Mouse (Mus musculus) midbrain, postnatal 0 days (tissue): ENCODE data around the gene Whrn. TPM values are rescaled to one million over a fixed set of nuclear protein-coding genes. Genes with fewer than 3 reads are reported as not detected.

Source experiments
- ATAC-seq: fragments of 200-750 bp; cut with Nextera tagmentation; 2 replicates; pipeline ENCODE4 v1.8.0; 2017; ENCODE audit warnings: moderate number of reproducible peaks, mild to moderate bottlenecking, moderate TSS enrichment, moderate library complexity; ENCODE audit not compliant: low FRiP score
- DNase-seq: peaks from one replicate; pipeline ENCODE4 v3.0.0-alpha.2; 2015; ENCODE audit warnings: low spot score
- H3K27ac ChIP-seq: fragments of 300-500 bp; sonication (generic); 2 replicates; pipeline ENCODE4 v1.5.1; 2014; ENCODE audit warnings: low read depth, mild to moderate bottlenecking, low read length, mixed read lengths
- H3K27me3 ChIP-seq: fragments of 300-500 bp; sonication (generic); 2 replicates; pipeline ENCODE4 v1.6.1; 2014; ENCODE audit warnings: low read length, control low read depth, mixed read lengths; ENCODE audit not compliant: insufficient read depth
- H3K36me3 ChIP-seq: fragments of 300-500 bp; sonication (generic); 2 replicates; pipeline ENCODE4 v1.6.1; 2014; ENCODE audit warnings: low read length, control low read depth, mixed read lengths; ENCODE audit not compliant: insufficient read depth
- H3K4me1 ChIP-seq: fragments of 300-500 bp; sonication (generic); 2 replicates; pipeline ENCODE4 v1.6.1; 2014; ENCODE audit warnings: mild to moderate bottlenecking, control low read depth, antibody characterized with exemption, low read length, mixed read lengths; ENCODE audit not compliant: insufficient read depth
- H3K4me2 ChIP-seq: fragments of 300-500 bp; sonication (generic); 2 replicates; pipeline ENCODE4 v1.6.1; 2014; ENCODE audit warnings: low read depth, mild to moderate bottlenecking, low read length, mixed read lengths; ENCODE audit not compliant: poor library complexity, severe bottlenecking
- H3K4me3 ChIP-seq: fragments of 300-500 bp; sonication (generic); 2 replicates; pipeline ENCODE4 v1.5.1; 2014; ENCODE audit warnings: low read depth, mild to moderate bottlenecking, low read length, moderate library complexity
- H3K9ac ChIP-seq: fragments of 300-500 bp; sonication (generic); replicated peaks from 2 replicates; pipeline ENCODE4 v1.6.1; 2014; ENCODE audit warnings: mild to moderate bottlenecking, low read length, moderate library complexity, mixed read lengths; ENCODE audit not compliant: poor library complexity, severe bottlenecking
- H3K9me3 ChIP-seq: fragments of 300-500 bp; sonication (generic); 2 replicates; pipeline ENCODE4 v1.6.1; 2016; ENCODE audit warnings: low read length, control low read depth
- CTCF ChIP-seq: IDR thresholded peaks from 2 replicates; pipeline ENCODE4 v1.5.1; 2016; ENCODE audit warnings: antibody characterized with exemption, mild to moderate bottlenecking
- WGBS: fragments of 180-500 bp; shearing (Covaris S2); extraction: QIAGEN DNeasy Blood & Tissue Kit; methylation state at CpG from one replicate; pipeline ENCODE4 v1.1.7; 2014; 5-methylcytosine and 5-hydroxymethylcytosine counted together
- polyA plus RNA-seq: library from polyadenylated mRNA; unstranded; fragments of >200 nt; fragmentation: Nextera tagmentation; extraction: Ambion mirVana; gene quantifications from 2 replicates; pipeline ENCODE4 v1.2.1, GENCODE M21; 2015
- total RNA-seq: library from RNA; depleted of rRNA; stranded (reverse); fragments of >200 nt; gene quantifications from 2 replicates; pipeline ENCODE4 v1.2.3, GENCODE M21; 2014

The Whrn gene
- total and polyA plus RNA-seq, 2 experiments from 2014 or later: 3.5 to 14.5 TPM

- no peak for ATAC-seq
These were observed 12.1 kb downstream of the Whrn start for GRCm38 (mm10) chr4:63483741-63484140.

DNA sequence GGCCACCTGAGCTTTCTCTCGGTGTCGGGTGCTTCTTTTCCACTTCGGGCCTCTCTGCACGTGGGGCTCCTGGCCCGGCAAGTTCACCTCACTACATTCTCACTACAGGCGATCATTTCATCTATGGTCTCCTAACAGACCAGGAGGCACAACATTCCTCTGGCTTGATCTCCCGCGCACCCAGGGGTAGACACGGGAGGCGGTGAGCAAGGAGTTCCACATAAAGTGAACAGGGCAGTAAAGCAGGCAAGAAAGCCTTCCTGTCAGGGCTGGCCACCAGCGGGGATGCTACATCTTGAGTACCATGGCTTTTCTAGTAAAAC lies 15.0 kb downstream of the Whrn start:
- Histone ChIP-seq H3K4me2 (no peak overlapping the region), H3K36me3 (no peaks in the 10 kb centered on the region), H3K4me3 (no peak overlapping the region), H3K9ac (no peak overlapping the region), H3K27me3 (no peaks in the 10 kb centered on the region), H3K4me1 (no peaks in the 10 kb centered on the region), H3K27ac (no peak overlapping the region), H3K9me3 (no peaks in the 10 kb centered on the region)
- no peak for DNase-seq
- WGBS: 46% methylated on average over 11 of the region's 11 CpGs
- no peak for TF ChIP-seq CTCF
- ATAC-seq: no peak

More at GRCm38 (mm10) chr4:63483741-63484140, 12.1 kb downstream of the Whrn start:
- no peak for TF ChIP-seq CTCF
- no peak overlapping the region for H3K4me2 ChIP-seq
- no peaks in the 10 kb centered on the region for H3K36me3 ChIP-seq
- no peak overlapping the region for H3K9ac ChIP-seq
- no peak overlapping the region for H3K4me3 ChIP-seq
- no peaks in the 10 kb centered on the region for H3K27me3 ChIP-seq
- no peak for DNase-seq
- no peaks in the 10 kb centered on the region for H3K9me3 ChIP-seq
- no peak overlapping the region for H3K27ac ChIP-seq
- H3K4me1 ChIP-seq: 0 out of 2 replicates have a peak, but pooled peaks cover 2% of the 10 kb centered on the region
- 44% methylated on average over 7 of the region's 7 CpGs for WGBS

DNA sequence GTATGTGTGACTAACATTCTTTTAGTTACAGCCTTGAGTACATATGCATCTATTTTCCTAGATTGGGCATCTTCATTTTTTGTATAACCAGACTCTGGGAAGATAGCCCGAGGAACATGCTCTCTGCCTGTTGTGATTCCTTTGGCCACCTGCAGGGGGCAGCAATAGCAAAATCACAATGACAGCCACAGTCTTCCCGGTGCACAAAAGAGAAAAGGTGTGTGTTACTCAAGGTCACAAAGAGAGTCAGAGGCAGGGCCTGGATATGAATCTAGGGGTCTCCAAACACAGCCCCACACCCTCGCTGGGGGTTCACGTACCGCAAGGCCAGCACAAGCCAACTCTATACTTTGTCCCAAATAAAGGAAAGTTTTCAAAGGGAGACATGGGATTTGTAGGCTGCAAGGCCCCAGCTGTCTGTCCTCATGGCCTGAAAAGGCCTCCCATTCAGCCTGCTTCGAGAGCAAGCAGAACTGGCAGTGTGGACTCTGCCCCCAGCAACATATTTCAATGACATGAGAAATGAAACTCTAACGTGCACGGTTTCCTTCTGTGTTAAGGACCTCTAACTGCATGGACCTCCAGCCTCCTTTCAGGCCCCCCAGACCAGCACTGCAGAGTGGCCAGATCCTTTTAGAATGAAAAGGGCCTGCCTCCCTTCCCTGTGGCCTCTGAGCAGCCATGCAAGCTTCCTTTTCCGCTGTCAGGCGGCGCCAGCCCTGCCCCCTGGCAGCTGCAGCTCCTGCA lies 15.5 kb downstream of the Whrn start:
- H3K27ac ChIP-seq: no peak overlapping the region
- no peaks in the 10 kb centered on the region for H3K36me3 ChIP-seq
- no peaks in the 10 kb centered on the region for H3K27me3 ChIP-seq
- H3K9me3 ChIP-seq: no peaks in the 10 kb centered on the region
- DNase-seq: peak; percentile 55
- peak; percentile 88 for TF ChIP-seq CTCF
- no peak overlapping the region for H3K4me3 ChIP-seq
- WGBS: 33% methylated on average over 11 of the region's 11 CpGs
- no peak overlapping the region for H3K9ac ChIP-seq
- peak; percentile 59; the same call in 1 of the 2 replicates for ATAC-seq
- no peak overlapping the region for H3K4me2 ChIP-seq
- no peaks in the 10 kb centered on the region for H3K4me1 ChIP-seq

GRCm38 (mm10) chr4:63478036-63478435 lies 17.8 kb downstream of the Whrn start:
- H3K36me3 ChIP-seq: no peaks in the 10 kb centered on the region
- ATAC-seq (no peak; the same call in 1 of the 2 replicates), DNase-seq (no peak)
- H3K4me3 ChIP-seq: no peak overlapping the region
- no peak overlapping the region for H3K4me2 ChIP-seq
- no peaks in the 10 kb centered on the region for H3K4me1 ChIP-seq
- no peak overlapping the region for H3K9ac ChIP-seq
- TF ChIP-seq CTCF: no peak
- no peak overlapping the region for H3K27ac ChIP-seq
- no peaks in the 10 kb centered on the region for H3K9me3 ChIP-seq
- H3K27me3 ChIP-seq: no peaks in the 10 kb centered on the region
- 85% methylated on average over 7 of the region's 7 CpGs for WGBS

- Histone ChIP-seq H3K27ac (no peak overlapping the region), H3K4me3 (no peak overlapping the region), H3K4me1 (no peaks in the 10 kb centered on the region), H3K36me3 (no peaks in the 10 kb centered on the region), H3K27me3 (no peaks in the 10 kb centered on the region), H3K9ac (no peak overlapping the region), H3K9me3 (no peaks in the 10 kb centered on the region), H3K4me2 (no peak overlapping the region)
- no peak for DNase-seq
- WGBS: 94% methylated on average over 6 of the region's 6 CpGs
- ATAC-seq: no peak
- TF ChIP-seq CTCF: no peak
These were observed 18.9 kb downstream of the Whrn start for GRCm38 (mm10) chr4:63476891-63477290.

DNA sequence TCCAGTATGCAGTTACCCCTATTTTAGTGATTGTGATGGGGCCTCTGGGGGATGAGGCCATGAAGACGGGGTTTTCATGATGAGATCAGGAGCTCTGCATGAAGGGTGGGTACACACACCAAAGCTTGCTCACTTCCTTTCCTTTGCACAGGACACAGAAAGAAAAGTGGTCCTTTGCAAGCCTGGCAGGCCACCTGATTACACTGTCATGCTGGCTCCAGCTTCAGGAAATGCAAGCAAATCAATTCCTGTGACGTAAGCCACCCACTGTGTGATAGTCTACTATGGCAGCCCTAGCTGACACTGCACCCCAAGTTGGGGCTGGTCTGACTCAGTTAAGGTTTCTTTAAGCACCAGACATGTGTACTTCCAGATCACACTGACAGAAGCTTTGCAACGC lies 20.6 kb downstream of the Whrn start:
- ATAC-seq: no peak
- 70% methylated on average over 3 of the region's 3 CpGs for WGBS

More for the DNA sequence above, 20.6 kb downstream of the Whrn start:
- H3K4me3 ChIP-seq: no peak overlapping the region
- H3K36me3 ChIP-seq: no peaks in the 10 kb centered on the region
- no peak overlapping the region for H3K27ac ChIP-seq
- no peaks in the 10 kb centered on the region for H3K27me3 ChIP-seq
- H3K9me3 ChIP-seq: no peaks in the 10 kb centered on the region
- no peak for DNase-seq
- no peak for TF ChIP-seq CTCF
- no peak overlapping the region for H3K9ac ChIP-seq
- H3K4me1 ChIP-seq: no peaks in the 10 kb centered on the region
- H3K4me2 ChIP-seq: no peak overlapping the region
